Mouse (Mus musculus): ENCODE results near the gene P4ha2. TPM values are rescaled to one million over a fixed set of nuclear protein-coding genes. Genes with fewer than 3 reads are reported as not detected.
A peak's percentile ranks its signal among the peaks of the same experiment; 100 is the strongest.

The P4ha2 gene
- polyA plus RNA-seq, 1 experiment from 2014 or later: 5.6 TPM

- no peaks in the 10 kb centered on the region for H3K36me3 ChIP-seq (ENCODE audit: poor library complexity, severe bottlenecking)
- H3K4me2 ChIP-seq: no peak overlapping the region
- H3K4me1 ChIP-seq: peaks cover 47% of the 10 kb centered on the region
- no peaks in the 10 kb centered on the region; the same call in 1 of the 2 replicates for H3K27me3 ChIP-seq
- no peak for ATAC-seq
- H3K9ac ChIP-seq: no peak overlapping the region
- H3K9me3 ChIP-seq (replicated peaks): no peaks in the 10 kb centered on the region
- H3K4me3 ChIP-seq: no peak overlapping the region
- WGBS: 53% methylated on average over 12 of the region's 12 CpGs
- peak overlapping the region; percentile 68 for H3K27ac ChIP-seq
Observed at GRCm38 (mm10) chr11:54062086-54062752, 37.7 kb upstream of the P4ha2 start.

GRCm38 (mm10) chr11:54062753-54063471 lies 37.0 kb upstream of the P4ha2 start:
- no peaks in the 10 kb centered on the region for H3K9me3 ChIP-seq (replicated peaks)
- H3K4me1 ChIP-seq: peaks cover 47% of the 10 kb centered on the region
- no peak for ATAC-seq
- peak overlapping the region; percentile 68 for H3K27ac ChIP-seq
- H3K4me2 ChIP-seq: no peak overlapping the region
- WGBS: 69% methylated on average over 9 of the region's 9 CpGs
- H3K36me3 ChIP-seq (ENCODE audit: poor library complexity, severe bottlenecking): no peaks in the 10 kb centered on the region
- H3K9ac ChIP-seq: no peak overlapping the region
- H3K27me3 ChIP-seq: no peaks in the 10 kb centered on the region; the same call in 1 of the 2 replicates
- no peak overlapping the region for H3K4me3 ChIP-seq

DNA sequence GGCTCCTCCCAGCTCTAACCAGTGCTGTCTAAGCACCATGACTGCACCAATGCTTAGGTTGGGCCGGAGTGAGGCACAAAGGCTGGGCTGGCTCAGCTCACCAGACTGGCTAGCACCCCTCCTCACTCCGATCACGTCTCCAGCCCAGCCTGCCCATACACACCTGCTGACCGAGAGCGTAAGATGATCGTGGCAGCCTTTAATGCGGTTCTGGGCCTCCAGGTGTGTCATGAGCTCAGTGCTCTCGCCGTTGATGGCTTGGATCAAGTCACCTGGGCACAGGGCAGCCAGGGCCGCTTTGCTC lies 36.5 kb upstream of the P4ha2 start:
- Histone ChIP-seq H3K36me3 (ENCODE audit: poor library complexity, severe bottlenecking) (no peaks in the 10 kb centered on the region), H3K9ac (no peak overlapping the region), H3K27ac (no peak overlapping the region), H3K4me3 (no peak overlapping the region), H3K27me3 (peaks cover 3% of the 10 kb centered on the region; the same call in 1 of the 2 replicates), H3K4me2 (no peak overlapping the region), H3K9me3 (replicated peaks) (no peaks in the 10 kb centered on the region), H3K4me1 (peaks cover 47% of the 10 kb centered on the region)
- no peak for ATAC-seq
- 92% methylated on average over 10 of the region's 10 CpGs for WGBS

GRCm38 (mm10) chr11:54064412-54064978 lies 35.4 kb upstream of the P4ha2 start:
- Histone ChIP-seq H3K9me3 (replicated peaks) (no peaks in the 10 kb centered on the region), H3K36me3 (ENCODE audit: poor library complexity, severe bottlenecking) (no peaks in the 10 kb centered on the region), H3K4me3 (no peak overlapping the region), H3K9ac (no peak overlapping the region), H3K27me3 (peaks cover 3% of the 10 kb centered on the region; the same call in 1 of the 2 replicates), H3K4me2 (no peak overlapping the region), H3K4me1 (peaks cover 40% of the 10 kb centered on the region), H3K27ac (no peak overlapping the region)
- WGBS: 74% methylated on average over 3 of the region's 3 CpGs
- no peak for ATAC-seq

GRCm38 (mm10) chr11:54065106-54065914 lies 34.6 kb upstream of the P4ha2 start:
- no peaks in the 10 kb centered on the region for H3K36me3 ChIP-seq (ENCODE audit: poor library complexity, severe bottlenecking)
- H3K4me2 ChIP-seq: no peak overlapping the region
- ATAC-seq: no peak
- H3K4me1 ChIP-seq: peaks cover 40% of the 10 kb centered on the region
- no peak overlapping the region for H3K27ac ChIP-seq
- H3K9me3 ChIP-seq (replicated peaks): no peaks in the 10 kb centered on the region
- H3K27me3 ChIP-seq: peaks cover 3% of the 10 kb centered on the region; the same call in 1 of the 2 replicates
- no peak overlapping the region for H3K4me3 ChIP-seq
- no peak overlapping the region for H3K9ac ChIP-seq
- WGBS: 92% methylated on average over 12 of the region's 12 CpGs

DNA sequence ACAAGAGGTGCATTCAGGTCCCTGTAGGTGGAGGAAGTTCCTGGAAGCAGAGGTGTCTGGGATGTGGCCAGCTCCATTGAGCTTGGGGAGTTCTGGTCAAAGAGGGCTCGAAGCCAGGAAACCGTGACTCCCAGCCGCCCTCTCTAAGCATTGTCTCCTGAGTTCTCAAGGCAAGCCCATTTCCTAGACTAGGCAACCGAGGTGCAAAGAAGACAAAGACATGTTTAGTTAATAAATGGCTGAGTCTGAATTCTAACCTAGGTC lies 34.0 kb upstream of the P4ha2 start:
- no peak for ATAC-seq
- Histone ChIP-seq H3K27me3 (peaks cover 3% of the 10 kb centered on the region; the same call in 1 of the 2 replicates), H3K27ac (no peak overlapping the region)

DNA sequence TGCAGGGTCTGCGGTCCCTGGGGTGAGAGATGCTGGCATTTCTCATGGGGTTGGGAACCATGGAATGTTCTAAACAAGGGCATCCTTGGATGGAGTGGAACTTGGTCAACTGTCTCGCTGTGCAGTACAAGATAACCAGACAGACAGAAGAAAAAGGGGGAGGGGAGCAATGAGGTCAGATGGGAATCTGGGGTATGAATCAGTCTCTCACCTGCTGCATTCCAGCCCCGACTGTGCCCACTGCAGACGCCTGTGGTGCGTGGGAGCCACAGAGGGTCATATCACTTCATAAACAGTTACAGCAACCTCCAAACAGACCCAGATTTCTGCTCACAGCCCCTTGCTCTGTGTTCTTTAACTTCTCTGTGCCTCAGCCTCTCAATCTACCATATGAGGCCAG lies 33.5 kb upstream of the P4ha2 start:
- no peak for ATAC-seq
- peaks cover 5% of the 10 kb centered on the region; the same call in 1 of the 2 replicates for H3K27me3 ChIP-seq
- no peaks in the 10 kb centered on the region for H3K9me3 ChIP-seq (replicated peaks)
- H3K4me2 ChIP-seq: no peak overlapping the region
- WGBS: 85% methylated on average over 5 of the region's 5 CpGs
- no peak overlapping the region for H3K27ac ChIP-seq
- no peak overlapping the region for H3K4me3 ChIP-seq
- H3K9ac ChIP-seq: no peak overlapping the region
- peaks cover 40% of the 10 kb centered on the region for H3K4me1 ChIP-seq
- no peaks in the 10 kb centered on the region for H3K36me3 ChIP-seq (ENCODE audit: poor library complexity, severe bottlenecking)

More for the DNA sequence above, 34.0 kb upstream of the P4ha2 start:
- H3K9me3 ChIP-seq (replicated peaks): no peaks in the 10 kb centered on the region
- H3K4me2 ChIP-seq: no peak overlapping the region
- 89% methylated on average over 4 of the region's 4 CpGs for WGBS
- H3K4me1 ChIP-seq: peaks cover 40% of the 10 kb centered on the region
- H3K4me3 ChIP-seq: no peak overlapping the region
- no peaks in the 10 kb centered on the region for H3K36me3 ChIP-seq (ENCODE audit: poor library complexity, severe bottlenecking)
- no peak overlapping the region for H3K9ac ChIP-seq

DNA sequence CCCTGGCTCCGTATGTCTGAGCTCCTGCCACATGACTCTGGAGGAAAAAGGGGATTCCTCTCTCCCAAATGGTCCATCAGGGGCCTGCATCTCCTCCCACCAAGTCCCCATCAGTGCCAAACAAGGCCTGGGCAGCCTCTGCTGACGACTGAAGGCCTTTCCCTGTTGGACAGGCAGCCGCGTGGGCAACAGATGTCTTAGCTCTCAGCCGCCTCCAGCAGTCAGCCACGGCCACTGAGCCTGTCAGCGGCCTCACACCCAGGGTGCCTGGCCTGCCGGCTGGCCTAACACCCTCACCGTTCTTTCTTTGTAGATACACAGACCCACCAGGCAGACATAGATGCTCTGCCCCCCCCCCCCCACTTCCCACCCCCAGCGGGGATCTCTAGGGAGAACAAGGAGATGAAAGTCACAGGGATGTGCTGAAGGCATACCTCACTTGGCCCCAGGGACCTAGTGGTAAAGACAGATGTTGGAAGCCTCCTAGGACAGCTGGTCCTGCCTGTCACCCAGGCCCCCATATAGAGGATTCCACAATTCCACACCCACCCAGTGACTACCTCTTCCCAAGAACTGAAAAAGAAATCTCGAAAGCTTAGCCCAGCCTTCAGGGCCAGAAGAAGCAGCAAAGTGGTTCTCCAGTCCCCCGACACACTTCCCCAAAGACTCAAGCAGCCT lies 32.4 kb upstream of the P4ha2 start:
- WGBS: 42% methylated on average over 12 of the region's 12 CpGs
- peaks cover 35% of the 10 kb centered on the region for H3K4me1 ChIP-seq
- peaks cover 5% of the 10 kb centered on the region; the same call in 1 of the 2 replicates for H3K27me3 ChIP-seq
- no peaks in the 10 kb centered on the region for H3K9me3 ChIP-seq (replicated peaks)
- H3K4me2 ChIP-seq: peak overlapping the region; percentile 88
- no peak overlapping the region for H3K27ac ChIP-seq
- peak overlapping the region; percentile 61 for H3K4me3 ChIP-seq
- peak; percentile 20; the same call in 1 of the 2 replicates for ATAC-seq
- H3K36me3 ChIP-seq (ENCODE audit: poor library complexity, severe bottlenecking): no peaks in the 10 kb centered on the region
- H3K9ac ChIP-seq: no peak overlapping the region; the same call in none of the 2 replicates

DNA sequence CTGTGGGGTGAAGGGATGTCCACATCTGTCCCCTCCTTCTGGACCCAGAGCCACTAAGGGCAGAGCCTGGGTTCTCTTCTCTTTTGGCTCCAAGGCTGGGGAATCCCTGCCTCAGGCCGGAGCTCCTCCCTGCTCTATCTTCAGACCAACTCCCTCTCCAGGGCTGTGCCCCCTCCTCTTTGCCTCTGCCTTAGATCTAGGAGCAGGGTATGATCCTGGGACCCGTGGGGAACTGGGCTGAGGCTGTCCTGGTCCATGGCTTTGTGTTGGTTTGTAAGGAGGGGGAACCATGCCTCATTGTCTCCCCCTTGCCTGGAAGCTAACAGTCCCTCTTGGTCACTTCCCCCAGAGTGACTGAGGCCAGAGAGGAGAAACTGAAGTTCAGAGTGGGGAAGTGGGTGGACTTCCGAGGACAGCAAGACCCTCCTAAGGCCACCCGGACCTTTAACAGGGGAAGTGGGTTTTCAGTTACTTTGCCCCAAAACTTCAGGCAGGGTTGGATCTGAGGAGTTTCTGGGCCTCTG lies 31.8 kb upstream of the P4ha2 start:
- ATAC-seq: no peak
- WGBS: 34% methylated on average over 4 of the region's 4 CpGs

GRCm38 (mm10) chr11:54068520-54069371 lies 31.1 kb upstream of the P4ha2 start, which contains the start of gene Pdlim4:
Pdlim4 (minus strand) TSS chr11:54069014.
- Histone ChIP-seq H3K4me1 (peaks cover 35% of the 10 kb centered on the region), H3K9me3 (replicated peaks) (0 out of 2 replicates have a peak, but pooled peaks cover 3% of the 10 kb centered on the region), H3K9ac (peak within 1 kb of the TSS; percentile 79), H3K4me2 (peak within 1 kb of the TSS; percentile 88), H3K27ac (no peak within 1 kb of the TSS), H3K36me3 (ENCODE audit: poor library complexity, severe bottlenecking) (no peaks in the 10 kb centered on the region), H3K27me3 (peaks cover 5% of the 10 kb centered on the region; the same call in 1 of the 2 replicates), H3K4me3 (peak within 1 kb of the TSS; percentile 61)
- ATAC-seq: peak; percentile 77
- 3% methylated on average over 48 of the region's 61 CpGs for WGBS

More for the DNA sequence above, 31.8 kb upstream of the P4ha2 start:
- peak overlapping the region; percentile 79 for H3K9ac ChIP-seq
- H3K27me3 ChIP-seq: peaks cover 5% of the 10 kb centered on the region; the same call in 1 of the 2 replicates
- peak overlapping the region; percentile 61 for H3K4me3 ChIP-seq
- H3K9me3 ChIP-seq (replicated peaks): no peaks in the 10 kb centered on the region
- no peaks in the 10 kb centered on the region for H3K36me3 ChIP-seq (ENCODE audit: poor library complexity, severe bottlenecking)
- peak overlapping the region; percentile 88 for H3K4me2 ChIP-seq
- peaks cover 35% of the 10 kb centered on the region for H3K4me1 ChIP-seq
- no peak overlapping the region for H3K27ac ChIP-seq
